Mouse (Mus musculus): Measurements from ENCODE around the gene Serpinf1.
A peak's percentile ranks its signal among the peaks of the same experiment; 100 is the strongest.

The Serpinf1 gene

GRCm38 (mm10) chr11:75455041-75455736 lies 32.7 kb upstream of the Serpinf1 start:
- DNase-seq, result peak; percentile 52 to 69

- DNase-seq, result peak; percentile 92
Measured at GRCm38 (mm10) chr11:75453991-75454930, 31.8 kb upstream of the Serpinf1 start, which contains the start of gene Wdr81. TSS of gene Wdr81 (minus strand) at chr11:75454717.

- no peak for DNase-seq
Measured at GRCm38 (mm10) chr11:75452812-75453557, 30.5 kb upstream of the Serpinf1 start.

- no peak for DNase-seq
Measured at GRCm38 (mm10) chr11:75452081-75452480, 29.6 kb upstream of the Serpinf1 start.

- no peak for DNase-seq
Measured at GRCm38 (mm10) chr11:75450936-75451335, 28.4 kb upstream of the Serpinf1 start.

GRCm38 (mm10) chr11:75450304-75450908 lies 27.9 kb upstream of the Serpinf1 start:
- peak in 1 of 2 experiments; percentile 45 for DNase-seq

GRCm38 (mm10) chr11:75449695-75450094 lies 27.2 kb upstream of the Serpinf1 start:
- DNase-seq, result no peak

GRCm38 (mm10) chr11:75448575-75448974 lies 26.1 kb upstream of the Serpinf1 start:
- DNase-seq, result no peak

- DNase-seq, result no peak
Measured at GRCm38 (mm10) chr11:75443711-75444110, 21.2 kb upstream of the Serpinf1 start.

GRCm38 (mm10) chr11:75441601-75442000 lies 19.1 kb upstream of the Serpinf1 start:
- DNase-seq, result no peak

GRCm38 (mm10) chr11:75441034-75441433 lies 18.5 kb upstream of the Serpinf1 start:
- DNase-seq, result no peak

GRCm38 (mm10) chr11:75439951-75440350 lies 17.4 kb upstream of the Serpinf1 start:
- no peak for DNase-seq

- no peak for DNase-seq
Measured at GRCm38 (mm10) chr11:75439363-75439762, 16.9 kb upstream of the Serpinf1 start, which contains the start of gene Serpinf2. TSS of gene Serpinf2 (minus strand) at chr11:75439591.

- no peak for DNase-seq
Measured at GRCm38 (mm10) chr11:75438804-75439203, 16.3 kb upstream of the Serpinf1 start.

- DNase-seq, result peak in 1 of 2 experiments; percentile 32
Measured at GRCm38 (mm10) chr11:75438194-75438593, 15.7 kb upstream of the Serpinf1 start.

- DNase-seq, result no peak
Measured at GRCm38 (mm10) chr11:75434138-75434537, 11.6 kb upstream of the Serpinf1 start.

- DNase-seq, result no peak
Measured at GRCm38 (mm10) chr11:75431307-75431706, 8.8 kb upstream of the Serpinf1 start.

GRCm38 (mm10) chr11:75429019-75429705 lies 6.7 kb upstream of the Serpinf1 start:
- DNase-seq, result no peak

- no peak for DNase-seq
Measured at GRCm38 (mm10) chr11:75424459-75424858, 2.0 kb upstream of the Serpinf1 start.

- no peak for DNase-seq
Measured at GRCm38 (mm10) chr11:75424033-75424432, 1.5 kb upstream of the Serpinf1 start.

- DNase-seq, result no peak
Measured at GRCm38 (mm10) chr11:75423091-75423490, 590 bp upstream of the Serpinf1 start.

Data from lung, adult 18-20 months (tissue).